Mouse (Mus musculus) heart, postnatal 10 days (tissue): ENCODE data around the gene Copz1. TPM values are rescaled to one million over a fixed set of nuclear protein-coding genes. Genes with fewer than 3 reads are reported as not detected.

Source experiments
- DNase-seq, 2 experiments: peaks; one replicate each; pipeline ENCODE4 v3.0.0; 2021
- intact Hi-C: fragments of 180-260 bp; cut with DNase I; formaldehyde crosslinking; loops from one replicate; pipeline ENCODE4 v1.15.1; 2025
- total RNA-seq, 2 experiments: library from RNA; stranded (reverse); gene quantifications; 2 replicates each; pipeline ENCODE4 v1.2.3; 2021

Gene Copz1
- total RNA-seq, 2 experiments from 2014 or later: 81.2 to 83.3 TPM

DNA sequence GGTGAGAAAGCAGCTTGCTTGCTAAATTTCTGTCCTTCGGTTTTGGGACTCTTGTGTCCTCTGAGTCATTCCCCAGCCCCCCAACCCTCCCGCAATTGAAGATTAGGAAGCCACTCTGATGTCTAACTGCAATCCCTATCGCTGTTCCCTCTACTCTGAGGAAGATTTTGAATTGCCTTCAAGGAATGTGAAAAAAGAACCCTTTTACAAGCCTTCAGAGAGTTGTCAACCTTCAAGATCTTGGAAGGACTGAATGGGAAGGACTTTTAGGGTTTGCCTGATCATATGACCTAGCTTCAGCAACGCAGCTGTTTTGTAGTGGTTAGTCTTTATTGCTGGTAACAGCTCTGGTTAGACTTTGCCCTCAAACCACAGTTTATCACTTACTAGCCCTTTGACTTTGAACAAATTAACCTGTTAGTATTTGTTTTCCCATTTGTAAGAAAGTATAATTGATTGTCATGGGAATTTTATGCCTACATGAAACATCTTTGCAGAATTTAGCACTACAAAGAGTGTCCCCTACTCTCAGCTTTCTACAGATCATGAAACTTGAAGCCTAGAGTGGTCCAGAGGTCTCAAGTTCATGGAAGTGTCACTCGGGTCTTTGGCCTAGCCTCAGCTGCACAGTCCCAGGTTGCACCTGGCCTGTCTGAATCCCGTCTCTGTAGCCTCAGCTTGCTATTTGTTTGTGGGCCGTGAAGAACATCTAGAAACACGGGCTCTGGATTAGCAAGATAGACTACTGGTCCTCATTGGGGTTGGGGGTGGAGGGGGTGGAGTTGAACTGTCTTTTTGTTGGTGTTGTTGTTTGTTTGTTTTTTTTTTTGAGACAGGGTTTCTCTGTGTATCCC, 33.5 kb downstream of the Copz1 start:
- no peak for DNase-seq
- intact Hi-C loops: loop anchor here (2.0 to 5.0 kb wide), 4 partner anchors 34 to 99 kb away; partner anchors contain the start of genes Copz1 and Hnrnpa1

GRCm38 (mm10) chr15:103307125-103307524, 34.6 kb downstream of the Copz1 start:
- intact Hi-C loops: loop anchor here (1.0 to 5.0 kb wide), 5 partner anchors 23 to 122 kb away; partner anchors contain the start of gene Copz1
- DNase-seq: peak; percentile 94 to 97

- peak in 1 of 2 experiments; percentile 43 for DNase-seq
- intact Hi-C loops: loop anchor here (5.0 kb wide), 2 partner anchors 36 to 101 kb away; partner anchors contain the start of gene Copz1
These were observed 35.8 kb downstream of the Copz1 start for GRCm38 (mm10) chr15:103308056-103308875.

- no peak for DNase-seq
- intact Hi-C loops: loop anchor here (5.0 kb wide), 2 partner anchors 37 to 102 kb away; partner anchors contain the start of gene Copz1
These were observed 36.5 kb downstream of the Copz1 start for GRCm38 (mm10) chr15:103308876-103309580.

- no peak for DNase-seq
- intact Hi-C loops: loop anchor here (10.0 kb wide), 1 partner anchor 326 kb away; no protein-coding TSS in a partner anchor
These were observed 37.9 kb downstream of the Copz1 start, which contains the start of gene Gpr84 for GRCm38 (mm10) chr15:103310365-103310910. Gene Gpr84, minus strand, starts transcription at chr15:103310612.

GRCm38 (mm10) chr15:103313495-103314095, 41.1 kb downstream of the Copz1 start:
- intact Hi-C loops: loop anchor here (10.0 kb wide), 1 partner anchor 329 kb away; no protein-coding TSS in a partner anchor
- peak; percentile 68 to 79 for DNase-seq

GRCm38 (mm10) chr15:103314181-103314580, 41.7 kb downstream of the Copz1 start:
- DNase-seq: no peak
- intact Hi-C loops: loop anchor here (10.0 kb wide), 1 partner anchor 329 kb away; no protein-coding TSS in a partner anchor

DNA sequence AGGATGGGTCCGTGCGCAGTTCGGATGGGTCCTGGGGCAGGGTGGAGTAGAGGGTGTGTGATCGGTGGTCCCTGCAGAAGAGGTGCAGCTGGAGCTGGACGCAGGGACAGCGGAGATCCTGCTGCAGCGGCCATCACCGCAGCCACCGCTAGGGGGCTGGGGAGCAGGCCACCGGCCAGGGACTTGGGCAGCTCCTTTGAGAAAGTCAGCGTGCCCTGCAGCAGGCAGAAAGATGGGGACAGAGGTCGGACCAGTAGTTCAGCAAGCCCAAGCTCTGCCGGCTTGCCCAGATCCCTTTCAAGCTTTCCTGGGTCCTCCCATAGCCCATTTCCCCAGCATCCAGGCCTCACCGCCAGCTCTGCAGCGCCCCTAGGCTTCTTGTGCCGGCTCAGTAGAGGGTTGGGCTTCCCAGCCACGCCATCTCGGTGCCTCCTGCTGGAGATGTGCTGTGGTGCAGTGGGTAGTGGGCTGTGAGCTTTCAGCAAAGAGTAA, 42.5 kb downstream of the Copz1 start:
- intact Hi-C loops: loop anchor here (10.0 kb wide), 1 partner anchor 330 kb away; no protein-coding TSS in a partner anchor
- peak; percentile 84 to 88 for DNase-seq

DNA sequence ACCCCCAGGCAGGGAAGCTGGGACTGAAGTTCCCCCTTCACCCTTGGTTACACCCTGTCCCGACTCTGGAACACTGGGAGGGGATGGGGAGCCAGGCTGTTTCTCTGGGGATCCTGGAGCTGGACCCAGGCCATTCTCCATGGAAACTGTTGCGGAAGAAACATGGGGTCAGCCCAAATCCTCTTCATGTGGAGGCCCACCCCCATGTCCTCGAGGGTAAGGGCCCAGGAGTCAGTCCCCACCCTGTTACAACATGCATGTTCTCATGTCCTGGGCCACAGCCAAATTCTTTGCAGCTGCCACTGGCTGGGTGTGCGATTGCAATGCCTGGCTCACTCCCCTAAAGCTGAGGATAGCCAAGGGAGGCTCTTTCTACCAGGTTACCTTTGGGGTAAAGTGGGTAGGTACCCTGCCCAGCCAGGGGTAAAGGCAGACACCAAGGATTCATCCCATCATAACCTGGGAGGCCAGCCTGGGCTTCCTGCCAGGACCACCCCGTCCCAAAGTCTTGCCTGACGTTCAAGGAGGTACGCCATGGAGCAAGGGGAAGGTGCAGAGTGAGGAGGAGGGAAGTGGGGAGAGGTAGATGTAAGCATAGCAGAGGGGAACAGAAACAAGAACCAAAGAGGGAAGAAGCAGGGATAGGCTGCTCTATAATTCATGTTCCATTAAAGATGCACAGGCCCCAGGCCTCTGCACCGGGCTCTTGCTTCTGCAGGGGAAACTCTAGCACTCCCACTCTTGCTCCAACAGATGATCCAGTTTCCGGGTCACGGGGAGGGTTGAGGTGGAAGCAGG, 43.7 kb downstream of the Copz1 start:
- DNase-seq: peak; percentile 82 to 84
- intact Hi-C loops: loop anchor here (10.0 kb wide), 1 partner anchor 331 kb away; no protein-coding TSS in a partner anchor

DNA sequence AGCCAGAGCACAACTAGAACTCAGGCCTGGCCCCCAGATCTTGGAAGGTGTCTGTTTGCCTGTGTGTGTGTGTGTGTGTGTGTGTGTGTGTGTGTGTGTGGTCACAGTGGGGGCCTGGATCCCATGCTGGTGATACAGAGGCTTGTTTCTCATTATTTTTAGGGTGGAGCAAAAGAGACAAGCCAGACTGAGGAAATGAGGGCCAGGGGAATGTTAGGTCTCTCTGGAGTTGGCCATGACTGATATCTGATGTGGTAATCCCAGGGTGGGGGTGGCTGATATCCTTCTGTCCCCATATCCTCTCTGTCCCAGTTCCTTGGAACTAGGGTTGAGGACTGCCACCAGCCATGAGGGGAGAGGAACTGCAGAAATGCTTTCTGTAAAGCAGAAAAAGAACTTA, 44.6 kb downstream of the Copz1 start:
- intact Hi-C loops: loop anchor here (10.0 kb wide), 1 partner anchor 332 kb away; no protein-coding TSS in a partner anchor

DNA sequence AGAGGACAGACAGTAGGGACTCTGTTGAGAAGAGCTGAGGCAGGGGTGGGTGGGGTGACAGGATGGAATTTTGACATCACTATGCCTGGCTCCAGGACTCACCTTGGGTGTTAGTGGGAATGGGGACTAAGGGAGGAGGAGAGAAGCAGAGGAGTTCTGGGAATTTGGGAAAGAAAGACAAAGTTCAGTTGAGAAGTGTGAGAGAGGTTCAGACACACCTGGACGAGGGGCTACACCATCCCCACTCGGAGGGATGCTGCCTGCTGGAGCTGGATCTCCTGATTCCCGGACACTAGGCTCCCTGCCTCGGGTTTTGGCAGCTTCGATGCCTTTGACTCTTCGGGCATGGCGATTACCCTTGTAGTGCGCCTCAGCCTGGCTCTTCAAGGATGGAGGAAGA, 45.2 kb downstream of the Copz1 start:
- intact Hi-C loops: loop anchor here (10.0 kb wide), 1 partner anchor 333 kb away; no protein-coding TSS in a partner anchor
- no peak for DNase-seq

More for the DNA sequence above, 44.6 kb downstream of the Copz1 start:
- DNase-seq: peak in 1 of 2 experiments; percentile 46

- intact Hi-C loops: loop anchor here (10.0 kb wide), 1 partner anchor 334 kb away; no protein-coding TSS in a partner anchor
- peak; percentile 69 to 73 for DNase-seq
These were observed 45.8 kb downstream of the Copz1 start for GRCm38 (mm10) chr15:103318201-103318816.

- intact Hi-C loops: no loop called here
- peak in 1 of 2 experiments; percentile 65 for DNase-seq
These were observed 48.6 kb downstream of the Copz1 start for GRCm38 (mm10) chr15:103321076-103321475.

- DNase-seq: no peak
- intact Hi-C loops: no loop called here
These were observed 49.9 kb downstream of the Copz1 start for GRCm38 (mm10) chr15:103322396-103322795.

DNA sequence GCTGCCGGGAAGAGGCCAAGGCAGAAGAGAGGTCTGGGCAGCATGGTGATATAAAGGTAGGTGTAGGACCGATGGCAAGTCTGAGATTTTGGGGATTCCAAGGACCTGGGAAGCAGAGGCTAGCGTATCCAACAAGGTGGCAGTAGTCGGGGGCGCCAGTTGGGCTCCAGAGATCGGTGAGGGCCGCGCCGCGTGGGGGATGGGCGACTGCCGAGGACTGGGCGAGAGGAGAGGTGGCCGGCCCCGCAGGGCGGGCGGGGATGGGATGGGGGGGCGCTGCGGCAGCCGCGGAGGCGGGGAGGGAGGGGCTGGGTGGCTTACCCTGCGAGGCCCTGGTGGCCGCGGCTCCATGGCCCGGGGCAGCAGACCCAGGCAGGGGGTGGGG, 50.5 kb downstream of the Copz1 start:
- DNase-seq: peak; percentile 67 to 69
- intact Hi-C loops: no loop called here

- DNase-seq: peak; percentile 91 to 94
- intact Hi-C loops: no loop called here
These were observed 51.1 kb downstream of the Copz1 start for GRCm38 (mm10) chr15:103323455-103324247.
